Mouse (Mus musculus): ENCODE measurements around the gene Thap12. TPM values are rescaled to one million over a fixed set of nuclear protein-coding genes. Genes with fewer than 3 reads are reported as not detected.
A peak's percentile ranks its signal among the peaks of the same experiment; 100 is the strongest.

Gene Thap12
- total RNA-seq, 2 experiments from 2014 or later, result 82.1 to 85.1 TPM

DNA sequence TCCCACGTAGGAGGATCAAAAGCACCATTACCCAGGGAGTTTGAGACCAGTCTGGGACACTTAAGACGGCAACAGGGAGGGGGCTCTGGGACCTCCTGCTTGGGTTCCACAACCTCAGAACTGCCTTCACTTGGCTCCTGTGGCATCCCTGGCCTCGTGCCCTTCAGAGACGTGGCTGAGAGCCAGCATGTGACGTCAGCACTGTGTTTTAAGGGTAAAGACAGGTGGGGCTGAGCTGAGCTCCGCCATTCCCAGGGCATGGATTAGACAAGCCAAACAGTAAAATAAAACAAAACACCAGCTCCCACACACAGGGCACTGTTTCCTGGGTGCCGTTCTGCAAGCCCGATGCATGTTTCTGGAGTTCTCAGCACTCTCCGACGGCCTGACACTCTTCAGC lies 47.5 kb downstream of the Thap12 start:
- no peak for DNase-seq (ENCODE audit: low spot score in 2 of 2)

DNA sequence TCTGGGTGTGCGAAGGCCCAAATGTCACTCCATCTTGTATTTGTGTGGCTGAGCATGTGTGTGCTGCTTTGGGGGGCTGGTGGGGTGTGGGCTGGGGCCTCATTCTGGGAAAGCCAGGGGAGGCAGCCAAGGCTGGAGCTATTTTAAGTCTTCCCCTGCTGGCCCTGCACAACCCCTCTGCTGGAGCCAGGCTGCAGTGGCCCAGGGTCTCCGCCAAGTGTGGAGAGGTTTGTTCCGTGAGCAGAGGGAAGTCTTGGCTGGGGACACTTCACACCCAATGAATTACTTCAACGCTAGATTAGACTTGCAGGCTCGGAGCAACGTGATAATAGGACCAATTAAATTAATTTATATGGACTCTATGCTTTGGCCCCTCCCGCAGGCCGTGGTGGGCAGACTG lies 49.8 kb downstream of the Thap12 start:
- no peak for DNase-seq (ENCODE audit: low spot score in 2 of 2)

DNA sequence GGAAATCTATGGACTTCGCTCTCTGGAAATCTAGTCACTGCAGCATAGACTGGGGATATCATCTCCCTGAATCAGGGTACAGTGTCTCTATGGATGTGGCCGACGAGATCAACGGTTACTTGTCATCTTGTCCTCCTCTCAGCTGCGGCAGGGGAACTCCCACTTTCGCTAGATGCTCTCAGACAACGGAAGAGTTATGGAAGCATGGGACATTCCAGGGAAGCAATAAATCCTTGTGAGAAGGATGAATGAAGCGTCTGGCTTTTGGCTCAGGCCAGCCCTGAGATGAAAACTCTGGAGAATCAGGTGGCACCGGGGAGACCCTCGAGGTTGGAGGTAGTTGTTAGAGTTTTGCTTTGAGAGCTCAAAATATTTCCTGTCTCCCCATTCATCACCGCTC lies 53.1 kb downstream of the Thap12 start:
- DNase-seq (ENCODE audit: low spot score in 2 of 2), result no peak

DNA sequence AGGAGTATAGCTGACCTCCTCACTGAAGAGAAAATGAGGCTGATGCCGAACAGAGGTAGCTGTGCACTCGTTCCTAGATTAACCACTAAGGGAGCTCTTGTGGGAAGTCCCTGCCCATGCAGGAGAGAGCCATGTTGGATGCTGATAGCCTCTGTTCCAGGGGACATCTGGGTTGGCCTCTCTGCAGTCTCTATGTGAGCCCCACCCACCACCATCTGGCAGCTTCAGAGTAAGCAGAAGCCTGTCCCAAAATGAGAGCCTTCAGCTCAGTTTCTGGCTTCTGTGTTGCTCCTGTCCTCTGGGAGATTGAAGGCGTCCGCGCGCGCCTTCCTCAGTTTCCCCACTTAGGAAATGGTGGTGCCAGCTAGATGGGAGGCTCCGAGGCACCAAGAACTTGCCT lies 53.7 kb downstream of the Thap12 start:
- peak in 1 of 2 experiments; percentile 27 for DNase-seq (ENCODE audit: low spot score in 2 of 2)

DNA sequence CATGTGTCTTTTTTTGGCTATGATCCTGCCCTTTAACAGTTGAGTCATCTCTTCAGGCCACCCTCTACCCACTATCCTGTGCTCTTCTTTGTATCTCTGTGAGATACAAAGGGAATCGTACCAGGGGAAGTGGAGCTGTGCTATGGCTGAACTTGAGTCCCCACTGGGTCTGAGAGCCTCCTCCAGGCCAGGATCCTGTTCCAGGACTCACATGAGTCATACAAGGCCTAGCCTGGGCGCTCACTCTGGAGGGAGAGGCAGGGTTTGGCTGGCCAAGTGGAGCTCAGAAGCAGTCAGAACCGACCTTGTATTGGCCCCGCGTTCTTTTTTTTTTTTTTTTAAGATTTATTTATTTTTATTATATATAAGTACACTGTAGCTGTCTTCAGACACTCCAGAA lies 57.2 kb downstream of the Thap12 start:
- DNase-seq (ENCODE audit: low spot score in 2 of 2), result no peak

DNA sequence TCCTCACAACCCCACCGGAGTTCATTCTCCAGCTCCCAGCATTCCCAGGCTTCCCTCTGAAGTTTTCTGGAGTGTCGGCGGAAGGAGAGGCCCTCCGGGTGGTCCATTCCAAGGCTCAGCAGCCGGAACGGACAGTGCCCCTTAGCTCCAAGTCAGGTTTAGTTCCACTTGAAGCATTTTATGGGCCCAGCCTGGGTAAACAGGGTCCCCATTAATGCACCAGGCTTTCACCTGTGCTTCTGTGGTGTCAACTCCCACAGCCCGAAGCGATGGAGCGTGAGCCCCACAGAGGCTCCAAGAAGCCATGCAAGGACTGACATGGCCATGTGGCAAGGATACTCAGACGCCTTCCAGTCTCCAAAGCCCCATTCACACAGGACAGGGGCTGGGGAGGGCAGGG lies 61.0 kb downstream of the Thap12 start:
- no peak for DNase-seq (ENCODE audit: low spot score in 2 of 2)

DNA sequence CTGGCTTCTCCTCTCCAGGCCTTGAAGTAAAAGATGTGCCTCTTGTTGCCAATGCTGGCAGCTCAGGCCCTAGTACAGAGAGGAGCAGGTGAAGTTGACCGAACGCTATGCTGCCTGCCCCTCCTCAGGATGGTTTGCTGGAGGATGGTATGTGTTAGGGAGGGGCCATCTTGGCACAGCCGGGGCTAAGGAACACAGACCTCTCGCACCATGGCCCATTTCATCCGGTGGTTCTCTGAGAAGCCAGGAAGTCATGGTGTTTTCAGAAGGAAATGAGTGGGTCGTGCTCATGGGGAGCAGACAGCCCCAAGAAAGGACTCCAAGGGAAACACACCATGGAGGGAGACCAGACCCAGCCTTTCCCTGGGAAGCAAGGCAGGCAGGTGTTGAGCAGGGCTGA lies 64.4 kb downstream of the Thap12 start:
- no peak for DNase-seq (ENCODE audit: low spot score in 2 of 2)

Other genes starting within 250 kb of the Thap12 start
- gene Lrrc32, start 213.8 kb upstream of the Thap12 start, total RNA-seq (2021), result 1 to 10 TPM; 1.6 to 2.5 TPM
- 10 to 100 TPM; 71.0 to 72.1 TPM for gene Emsy, start 46.3 kb upstream of the Thap12 start, total RNA-seq (2021)
- 1 to 10 TPM; 1.5 to 2.3 TPM for gene Wnt11, start 132.0 kb downstream of the Thap12 start, total RNA-seq (2021)

All from layer of hippocampus, adult 18-20 months (tissue).